Mouse (Mus musculus): ENCODE data around the gene Frmd4a.

DNA sequence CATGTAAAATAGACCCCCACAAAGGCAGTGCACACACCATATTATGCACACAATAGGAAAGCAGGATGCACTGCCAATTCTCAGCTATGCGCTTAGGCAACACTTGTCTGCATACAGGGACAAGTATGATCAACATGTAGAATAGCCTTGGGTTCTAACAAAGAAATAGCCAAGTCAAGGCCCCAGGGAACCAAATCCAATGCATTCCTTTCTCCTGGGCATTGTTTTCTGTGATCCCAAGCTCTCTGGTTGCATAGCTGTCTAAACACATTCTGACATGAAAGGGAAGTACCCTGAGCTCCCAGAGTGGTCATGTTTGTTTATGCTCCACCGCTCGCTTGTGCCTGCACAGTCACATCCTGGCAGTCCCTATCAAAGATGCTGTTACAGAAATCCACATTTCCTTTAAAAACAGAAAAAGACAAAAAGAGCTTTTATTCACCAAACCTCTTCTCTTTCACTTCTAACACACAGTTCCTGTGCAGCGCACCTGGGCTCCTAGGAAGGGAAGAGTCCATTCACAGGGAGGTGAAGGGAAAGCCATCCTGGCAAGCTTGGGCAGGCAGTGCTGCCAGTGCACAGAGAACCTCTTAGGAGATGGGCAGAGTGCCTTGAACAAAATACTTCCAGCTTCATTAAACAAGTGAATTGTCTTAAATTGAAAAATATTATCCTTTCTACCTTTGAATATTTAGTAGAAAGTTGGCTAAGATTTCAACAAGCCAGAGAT lies 124.9 kb downstream of the Frmd4a start:
- TF ChIP-seq CTCF (conservative IDR thresholded peaks at IDR 0.05; ENCODE audit: low read length) (no peak), POU5F1 (IDR thresholded peaks at IDR 0.05; ENCODE audit: borderline replicate concordance, low read length) (no peak)
